Mouse (Mus musculus) stomach, embryonic 14.5 days (tissue): ENCODE results near the gene Tlr2. TPM values are rescaled to one million over a fixed set of nuclear protein-coding genes. Genes with fewer than 3 reads are reported as not detected.

Source experiments
- ATAC-seq: fragments of 200-750 bp; cut with Nextera tagmentation; 2 replicates; pipeline ENCODE4 v1.8.0; 2017; ENCODE audit warnings: low read depth, moderate TSS enrichment; ENCODE audit not compliant: insufficient number of reproducible peaks, insufficient read depth, low FRiP score
- H3K27ac ChIP-seq: fragments of 300-500 bp; sonication (generic); 2 replicates; pipeline ENCODE4 v1.5.1; 2014; ENCODE audit warnings: mild to moderate bottlenecking, low read length, moderate library complexity, mixed read lengths
- H3K27me3 ChIP-seq: fragments of 300-500 bp; sonication (generic); 2 replicates; pipeline ENCODE4 v1.6.1; 2014; ENCODE audit warnings: low read length, control low read depth, mixed read lengths; ENCODE audit not compliant: control insufficient read depth, insufficient read depth
- H3K36me3 ChIP-seq: fragments of 300-500 bp; sonication (generic); 2 replicates; pipeline ENCODE4 v1.6.1; 2014; ENCODE audit warnings: mild to moderate bottlenecking, control low read depth, low read length, moderate library complexity, mixed read lengths; ENCODE audit not compliant: control insufficient read depth, insufficient read depth
- H3K4me1 ChIP-seq: fragments of 300-500 bp; sonication (generic); 2 replicates; pipeline ENCODE4 v1.6.1; 2014; ENCODE audit warnings: low read length, control low read depth, mixed read lengths; ENCODE audit not compliant: control insufficient read depth, insufficient read depth
- H3K4me2 ChIP-seq: fragments of 300-500 bp; sonication (generic); replicated peaks from 2 replicates; pipeline ENCODE4 v1.6.1; 2014; ENCODE audit warnings: low read depth, low read length, control low read depth
- H3K4me3 ChIP-seq: fragments of 300-500 bp; sonication (generic); 2 replicates; pipeline ENCODE4 v1.5.1; 2014; ENCODE audit warnings: low read depth, low read length, control low read depth
- H3K9ac ChIP-seq: fragments of 300-500 bp; sonication (generic); replicated peaks from 2 replicates; pipeline ENCODE4 v1.6.1; 2014; ENCODE audit warnings: low read depth, mild to moderate bottlenecking, control low read depth, low read length, moderate library complexity, mixed read lengths
- H3K9me3 ChIP-seq: fragments of 300-500 bp; sonication (generic); 2 replicates; pipeline ENCODE4 v1.6.1; 2016; ENCODE audit warnings: low read depth, low read length, control low read depth; ENCODE audit not compliant: control insufficient read depth
- WGBS: fragments of 180-500 bp; shearing (Covaris S2); extraction: QIAGEN DNeasy Blood & Tissue Kit; methylation state at CpG from one replicate; pipeline ENCODE4 v1.1.7; 2014; 5-methylcytosine and 5-hydroxymethylcytosine counted together
- polyA plus RNA-seq: library from polyadenylated mRNA; unstranded; fragments of >200 nt; fragmentation: Nextera tagmentation; extraction: Ambion mirVana; gene quantifications from 2 replicates; pipeline ENCODE4 v1.2.1, GENCODE M21; 2014

The Tlr2 gene
- polyA plus RNA-seq, 1 experiment from 2014 or later = 2.9 TPM

GRCm38 (mm10) chr3:83816372-83816925, 25.1 kb downstream of the Tlr2 start:
- no peak overlapping the region for H3K4me2 ChIP-seq
- 87% methylated on average over 4 of the region's 4 CpGs for WGBS
- H3K4me1 ChIP-seq = no peaks in the 10 kb centered on the region
- H3K9ac ChIP-seq = no peak overlapping the region
- H3K27me3 ChIP-seq = no peaks in the 10 kb centered on the region
- no peaks in the 10 kb centered on the region for H3K9me3 ChIP-seq
- ATAC-seq = no peak
- no peak overlapping the region for H3K27ac ChIP-seq
- no peaks in the 10 kb centered on the region for H3K36me3 ChIP-seq
- H3K4me3 ChIP-seq = no peak overlapping the region

DNA sequence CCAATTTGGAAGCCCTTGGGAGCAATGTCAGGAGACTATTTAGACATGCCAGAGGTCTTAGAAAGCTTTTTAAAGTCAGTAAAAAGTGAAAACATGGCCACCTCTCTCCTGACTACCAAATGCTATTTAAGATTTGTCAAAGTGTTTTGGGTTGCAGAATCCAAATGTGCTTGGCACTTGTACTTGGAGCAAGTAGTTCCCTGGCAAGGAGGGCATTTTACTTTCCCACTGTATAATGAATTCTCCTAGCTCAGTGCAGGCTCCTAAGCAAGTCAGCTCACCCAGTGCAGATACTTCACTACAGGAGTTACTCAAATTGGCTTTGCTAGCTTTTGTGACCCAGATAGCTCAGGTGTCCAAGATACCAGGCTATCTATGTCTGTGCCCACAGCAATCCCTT, 28.7 kb downstream of the Tlr2 start:
- Histone ChIP-seq H3K36me3 (no peaks in the 10 kb centered on the region), H3K4me1 (no peaks in the 10 kb centered on the region), H3K9me3 (no peaks in the 10 kb centered on the region), H3K4me2 (no peak overlapping the region), H3K4me3 (no peak overlapping the region), H3K9ac (no peak overlapping the region), H3K27me3 (no peaks in the 10 kb centered on the region), H3K27ac (no peak overlapping the region)
- ATAC-seq = no peak

DNA sequence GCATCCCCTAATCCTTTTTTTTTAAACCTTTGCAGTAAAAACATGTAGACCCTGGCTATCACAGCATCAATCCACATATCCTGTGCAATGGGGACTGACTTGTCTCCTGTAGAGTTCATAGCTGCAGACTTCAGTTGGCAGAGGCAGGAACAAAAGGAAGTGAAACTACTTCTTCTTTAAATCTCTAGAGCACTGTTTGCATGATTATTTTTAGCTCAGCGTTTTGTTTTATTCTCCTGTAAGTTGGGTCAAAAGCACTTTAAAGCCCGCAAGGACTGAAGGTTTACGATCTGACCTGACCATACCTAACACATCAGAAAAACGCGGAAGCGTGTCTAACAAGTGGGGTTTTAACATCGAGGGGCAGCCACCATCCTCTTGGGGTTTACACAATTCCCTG, 29.6 kb downstream of the Tlr2 start:
- Histone ChIP-seq H3K27me3 (no peaks in the 10 kb centered on the region), H3K4me3 (no peak overlapping the region), H3K9ac (no peak overlapping the region), H3K9me3 (no peaks in the 10 kb centered on the region), H3K4me1 (no peaks in the 10 kb centered on the region), H3K4me2 (no peak overlapping the region), H3K27ac (no peak overlapping the region), H3K36me3 (no peaks in the 10 kb centered on the region)
- ATAC-seq = no peak
- WGBS = 63% methylated on average over 7 of the region's 7 CpGs

DNA sequence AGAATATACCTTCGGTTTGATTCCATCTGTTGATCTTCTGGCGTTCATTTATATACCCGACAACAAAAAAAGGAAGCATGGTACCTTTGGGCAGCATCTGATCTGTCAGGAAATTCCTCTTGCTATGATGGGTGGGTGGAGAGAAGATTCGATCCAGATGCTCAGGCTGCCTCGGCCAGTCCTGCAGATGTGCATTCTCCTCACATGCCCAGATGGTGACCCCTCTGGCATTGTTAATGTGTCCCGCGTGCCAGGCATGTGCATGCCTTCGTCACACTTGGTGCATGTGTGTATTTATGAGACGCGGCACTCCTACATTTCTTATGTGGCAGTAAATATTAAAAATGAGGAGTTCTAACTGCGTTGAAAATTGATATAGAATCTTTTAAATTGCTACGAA, 33.1 kb downstream of the Tlr2 start:
- no peaks in the 10 kb centered on the region for H3K36me3 ChIP-seq
- 86% methylated on average over 12 of the region's 12 CpGs for WGBS

DNA sequence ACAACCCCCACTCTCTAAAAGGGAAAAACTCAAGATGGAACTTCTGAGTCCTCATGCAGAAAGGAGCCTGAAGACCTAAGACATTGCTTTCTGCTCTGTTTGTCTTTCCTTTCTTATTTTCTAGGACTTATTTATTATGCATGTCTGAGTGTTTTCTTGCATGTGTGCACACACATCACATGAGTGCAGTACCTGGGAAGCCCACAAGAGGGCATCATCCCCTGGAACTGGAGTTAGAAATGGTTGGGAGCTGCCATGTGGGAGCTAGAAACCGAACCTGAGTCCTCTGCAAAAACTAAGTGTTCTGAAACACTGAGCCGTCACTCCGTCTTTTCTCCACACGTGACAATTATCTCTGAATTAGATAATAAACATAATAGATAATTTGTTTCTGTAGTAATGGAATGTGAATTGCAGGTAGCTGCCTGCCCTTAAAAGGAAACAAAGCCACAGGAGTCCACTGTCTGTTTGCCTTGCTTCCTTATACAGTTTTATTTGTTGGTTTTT, 39.9 kb downstream of the Tlr2 start:
- no peak overlapping the region for H3K4me2 ChIP-seq
- no peak for ATAC-seq
- WGBS = 89% methylated on average over 4 of the region's 4 CpGs

More for the DNA sequence above, 33.1 kb downstream of the Tlr2 start:
- no peak overlapping the region for H3K27ac ChIP-seq
- no peaks in the 10 kb centered on the region for H3K9me3 ChIP-seq
- ATAC-seq = no peak
- H3K4me3 ChIP-seq = no peak overlapping the region
- H3K27me3 ChIP-seq = no peaks in the 10 kb centered on the region
- no peaks in the 10 kb centered on the region for H3K4me1 ChIP-seq
- H3K4me2 ChIP-seq = no peak overlapping the region
- no peak overlapping the region for H3K9ac ChIP-seq

GRCm38 (mm10) chr3:83799486-83799885, 42.1 kb downstream of the Tlr2 start:
- no peak for ATAC-seq

More for the DNA sequence above, 39.9 kb downstream of the Tlr2 start:
- H3K9ac ChIP-seq = no peak overlapping the region
- H3K4me3 ChIP-seq = no peak overlapping the region
- H3K36me3 ChIP-seq = no peaks in the 10 kb centered on the region
- no peaks in the 10 kb centered on the region for H3K4me1 ChIP-seq
- no peak overlapping the region for H3K27ac ChIP-seq
- H3K9me3 ChIP-seq = no peaks in the 10 kb centered on the region; the same call in 1 of the 2 replicates
- no peaks in the 10 kb centered on the region for H3K27me3 ChIP-seq

DNA sequence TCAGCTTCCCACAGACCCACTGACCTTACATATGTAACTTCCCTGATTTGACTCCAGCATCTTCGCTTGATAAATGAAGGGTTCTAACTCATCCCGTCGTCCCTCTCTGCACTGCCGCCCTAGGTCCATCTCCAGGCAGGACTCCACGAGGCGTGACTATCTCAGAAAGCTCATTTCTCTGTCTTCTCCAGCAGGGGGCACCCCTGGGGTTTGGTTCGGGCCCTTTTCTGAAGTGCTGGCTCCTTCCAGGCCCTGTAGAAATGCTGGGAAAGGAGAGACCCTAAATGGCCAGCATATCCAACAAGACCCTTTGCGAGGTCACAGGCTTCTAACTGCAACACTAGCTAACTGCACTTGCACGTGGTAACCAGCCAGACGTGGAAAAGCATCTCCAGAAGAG, 43.7 kb downstream of the Tlr2 start:
- 8% methylated on average over 10 of the region's 10 CpGs for WGBS
- no peak overlapping the region for H3K4me2 ChIP-seq

More at GRCm38 (mm10) chr3:83799486-83799885, 42.1 kb downstream of the Tlr2 start:
- 72% methylated on average over 7 of the region's 7 CpGs for WGBS
- no peaks in the 10 kb centered on the region; the same call in 1 of the 2 replicates for H3K9me3 ChIP-seq
- no peak overlapping the region for H3K9ac ChIP-seq
- H3K4me2 ChIP-seq = no peak overlapping the region
- H3K36me3 ChIP-seq = no peaks in the 10 kb centered on the region
- no peak overlapping the region for H3K27ac ChIP-seq
- no peak overlapping the region for H3K4me3 ChIP-seq
- no peaks in the 10 kb centered on the region for H3K27me3 ChIP-seq
- H3K4me1 ChIP-seq = no peaks in the 10 kb centered on the region

DNA sequence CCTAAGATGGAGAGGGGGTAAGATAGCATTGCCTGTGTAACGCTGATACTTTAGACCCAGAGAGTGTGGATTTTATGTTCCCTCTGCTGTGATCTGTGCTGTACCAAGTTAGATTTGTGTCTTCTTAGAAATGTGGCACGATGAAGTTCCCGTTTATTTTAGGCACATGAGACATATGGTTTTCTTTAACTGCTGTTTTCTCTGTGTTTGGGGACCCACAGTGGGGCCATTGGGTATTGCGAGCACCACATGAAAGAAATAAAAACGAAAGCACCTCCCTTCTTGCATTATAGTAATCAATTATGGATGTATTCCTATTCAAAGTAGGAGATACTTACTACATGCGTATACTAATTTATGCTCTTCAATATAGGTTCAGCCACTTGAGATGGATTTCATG, 44.5 kb downstream of the Tlr2 start:
- ATAC-seq = no peak
- WGBS = 73% methylated on average over 6 of the region's 6 CpGs
- no peaks in the 10 kb centered on the region; the same call in 1 of the 2 replicates for H3K9me3 ChIP-seq

More for the DNA sequence above, 43.7 kb downstream of the Tlr2 start:
- Histone ChIP-seq H3K27ac (no peak overlapping the region), H3K4me3 (no peak overlapping the region), H3K27me3 (no peaks in the 10 kb centered on the region), H3K4me1 (no peaks in the 10 kb centered on the region), H3K36me3 (no peaks in the 10 kb centered on the region), H3K9me3 (no peaks in the 10 kb centered on the region; the same call in 1 of the 2 replicates), H3K9ac (no peak overlapping the region)
- 0 out of 2 replicates have a peak, but pooled peaks have one; percentile 46 for ATAC-seq

GRCm38 (mm10) chr3:83791444-83791843, 50.1 kb downstream of the Tlr2 start:
- no peak overlapping the region for H3K27ac ChIP-seq
- no peak for ATAC-seq
- 70% methylated on average over 3 of the region's 3 CpGs for WGBS

More for the DNA sequence above, 44.5 kb downstream of the Tlr2 start:
- Histone ChIP-seq H3K4me2 (no peak overlapping the region), H3K36me3 (no peaks in the 10 kb centered on the region), H3K9ac (no peak overlapping the region), H3K27ac (no peak overlapping the region), H3K4me1 (no peaks in the 10 kb centered on the region), H3K27me3 (no peaks in the 10 kb centered on the region), H3K4me3 (no peak overlapping the region)

More at GRCm38 (mm10) chr3:83791444-83791843, 50.1 kb downstream of the Tlr2 start:
- Histone ChIP-seq H3K9ac (no peak overlapping the region), H3K9me3 (no peaks in the 10 kb centered on the region), H3K4me1 (0 out of 2 replicates have a peak, but pooled peaks cover 7% of the 10 kb centered on the region), H3K4me2 (no peak overlapping the region), H3K36me3 (no peaks in the 10 kb centered on the region), H3K4me3 (no peak overlapping the region), H3K27me3 (no peaks in the 10 kb centered on the region)
